8 mouse cellular contexts compared by ENCODE assay signal in the genomic region with DNA sequence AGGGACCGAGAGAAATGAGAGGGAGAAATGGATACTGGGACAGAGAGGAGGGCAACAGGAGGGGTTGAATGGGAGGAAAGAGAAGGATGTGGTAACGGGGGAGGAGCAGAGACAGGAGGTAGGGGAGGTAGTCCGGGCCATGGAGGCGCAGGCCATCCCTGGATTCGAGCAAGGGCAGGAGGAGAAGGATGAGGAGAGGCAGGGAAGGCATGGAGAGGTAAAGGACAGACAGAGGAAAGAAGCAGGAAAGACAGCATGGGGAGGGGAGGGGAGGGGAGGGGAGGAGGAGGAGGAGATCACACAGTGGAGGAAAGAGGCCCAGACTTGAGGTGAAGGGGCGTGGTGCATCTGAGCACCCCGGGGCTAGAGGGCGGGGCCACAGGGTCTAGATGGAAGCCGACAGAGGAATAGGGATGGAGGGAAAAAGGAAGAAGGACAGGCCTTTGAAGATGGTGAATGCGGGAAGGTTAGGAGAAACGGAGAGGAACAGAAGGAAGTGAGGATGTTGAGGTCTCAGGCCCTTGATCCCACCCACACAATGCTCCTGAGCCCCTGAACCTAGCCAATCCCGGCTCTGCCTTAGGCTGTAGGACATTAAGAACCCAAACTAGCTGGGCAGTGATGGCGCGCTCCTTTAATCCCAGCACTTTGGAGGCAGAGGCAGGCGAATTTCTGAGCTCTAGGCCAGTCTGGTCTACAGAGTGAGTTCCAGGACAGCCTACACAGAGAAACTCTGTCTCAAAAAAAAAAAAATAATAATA. TPM values are rescaled to one million over a fixed set of nuclear protein-coding genes. Genes with fewer than 3 reads are reported as not detected.
DNase-seq lines count a peak whose midpoint lies in the region; ATAC-seq and TF ChIP-seq lines count a peak whose summit lies in the region.

Btbd2 (minus strand) TSS at position 209 of the 761 bp plus-strand sequence.

- H3K27ac ChIP-seq in thymus, adult 2 months (ENCODE audit: control insufficient read depth, insufficient read depth, low read length), result peak within 1 kb of the TSS; percentile 89
- H3K27ac ChIP-seq in embryonic facial prominence, embryonic 10.5 days (replicated peaks), result peak within 1 kb of the TSS; percentile 96
- peak within 1 kb of the TSS; percentile 96 for H3K27ac ChIP-seq in heart, embryonic 10.5 days
- peak within 1 kb of the TSS; percentile 84 for H3K27ac ChIP-seq in lung, postnatal 0 days (ENCODE audit: low read length)

- no peaks in the 10 kb centered on the region for H3K27me3 ChIP-seq in thymus, adult 2 months (ENCODE audit: control insufficient read depth, insufficient read depth, low read length)
- no peaks in the 10 kb centered on the region for H3K27me3 ChIP-seq in embryonic facial prominence, embryonic 10.5 days (replicated peaks; ENCODE audit: low read depth, poor library complexity, severe bottlenecking)
- no peaks in the 10 kb centered on the region for H3K27me3 ChIP-seq in heart, embryonic 10.5 days (ENCODE audit: insufficient read depth, poor library complexity, severe bottlenecking)
- no peaks in the 10 kb centered on the region for H3K27me3 ChIP-seq in lung, postnatal 0 days (replicated peaks; ENCODE audit: insufficient read depth, low read length)

- TF ChIP-seq EP300 in lung, postnatal 0 days (IDR thresholded peaks at IDR 0.05), result no peak

- WGBS in thymus, adult 2 months, result 44% methylated on average over 15 of the region's 15 CpGs
- WGBS in embryonic facial prominence, embryonic 10.5 days, result 17% methylated on average over 15 of the region's 15 CpGs
- 19% methylated on average over 15 of the region's 15 CpGs for WGBS in heart, embryonic 10.5 days
- 21% methylated on average over 15 of the region's 15 CpGs for WGBS in lung, postnatal 0 days

- H3K4me3 ChIP-seq in thymus, adult 2 months (ENCODE audit: control insufficient read depth, insufficient read depth, low read length), result peak within 1 kb of the TSS; percentile 55
- peak within 1 kb of the TSS; percentile 95 for H3K4me3 ChIP-seq in embryonic facial prominence, embryonic 10.5 days
- peak within 1 kb of the TSS; percentile 79 for H3K4me3 ChIP-seq in heart, embryonic 10.5 days
- H3K4me3 ChIP-seq in lung, postnatal 0 days (ENCODE audit: low read depth, low read length), result peak within 1 kb of the TSS; percentile 87

- no peaks in the 10 kb centered on the region for H3K9me3 ChIP-seq in embryonic facial prominence, embryonic 10.5 days
- no peaks in the 10 kb centered on the region for H3K9me3 ChIP-seq in heart, embryonic 10.5 days
- no peaks in the 10 kb centered on the region for H3K9me3 ChIP-seq in lung, postnatal 0 days (ENCODE audit: low read length)

- no peaks in the 10 kb centered on the region for H3K36me3 ChIP-seq in thymus, adult 2 months (ENCODE audit: control insufficient read depth, insufficient read depth, low read length)
- peaks cover 4% of the 10 kb centered on the region for H3K36me3 ChIP-seq in embryonic facial prominence, embryonic 10.5 days (replicated peaks)
- H3K36me3 ChIP-seq in heart, embryonic 10.5 days, result peaks cover 3% of the 10 kb centered on the region; the same call in 1 of the 2 replicates
- no peaks in the 10 kb centered on the region for H3K36me3 ChIP-seq in lung, postnatal 0 days (ENCODE audit: insufficient read depth, low read length)

- no peak for TF ChIP-seq POLR2A in thymus, adult 2 months (IDR thresholded peaks at IDR 0.05; ENCODE audit: control insufficient read depth, extremely low read depth, insufficient read depth, low read length, poor library complexity)

- H3K4me2 ChIP-seq in lung, postnatal 0 days (replicated peaks; ENCODE audit: low read depth, low read length), result peak within 1 kb of the TSS; percentile 97

- TF ChIP-seq CTCF in thymus, adult 2 months (IDR thresholded peaks at IDR 0.05; ENCODE audit: borderline replicate concordance, control insufficient read depth, extremely low read depth, insufficient read depth, low read length, poor library complexity), result no peak
- no peak for TF ChIP-seq CTCF in lung, postnatal 0 days (IDR thresholded peaks at IDR 0.05)

- peaks cover 43% of the 10 kb centered on the region for H3K4me1 ChIP-seq in thymus, adult 2 months (replicated peaks; ENCODE audit: control insufficient read depth, insufficient read depth, low read length)
- H3K4me1 ChIP-seq in embryonic facial prominence, embryonic 10.5 days, result peaks cover 41% of the 10 kb centered on the region
- H3K4me1 ChIP-seq in heart, embryonic 10.5 days, result peaks cover 44% of the 10 kb centered on the region
- peaks cover 5% of the 10 kb centered on the region; the same call in 1 of the 2 replicates for H3K4me1 ChIP-seq in lung, postnatal 0 days (ENCODE audit: insufficient read depth, low read depth, low read length)

- DNase-seq in thymus, adult 2 months, result peak; percentile 50
- no peak for DNase-seq in thymus, postnatal 25 days
- no peak for DNase-seq in embryonic facial prominence, embryonic 10.5 days (ENCODE audit: low spot score)
- DNase-seq in heart, embryonic 10.5 days (ENCODE audit: low spot score), result no peak
- peak; percentile 49 for DNase-seq in kidney, postnatal 14 days
- peak; percentile 57 for DNase-seq in lung, postnatal 0 days (ENCODE audit: low spot score)
- DNase-seq in right cerebral cortex, adult 2 months (ENCODE audit: low spot score in 2 of 2), result no peak
- no peak for DNase-seq in right cerebral cortex, postnatal 14 days

- peak; percentile 20 for ATAC-seq in lung, postnatal 0 days

- peak within 1 kb of the TSS; percentile 89 for H3K9ac ChIP-seq in lung, postnatal 0 days (replicated peaks; ENCODE audit: low read depth)

RNA-seq across cellular contexts. Expression of gene Btbd2, which starts in this region (rescaled TPM):
- 94.7 and 103 TPM in 2 replicates for polyA plus RNA-seq in thymus, adult 2 months (2012; rRNA removed)
- 83.2 and 84.8 TPM in 2 replicates for polyA plus RNA-seq in embryonic facial prominence, embryonic 10.5 days (2016; fragmentation: Nextera tagmentation; extraction: Ambion mirVana)
- 59.0 and 69.9 TPM in 2 replicates for polyA plus RNA-seq in heart, embryonic 10.5 days (2016; fragmentation: Nextera tagmentation; extraction: Ambion mirVana)
- polyA plus RNA-seq in lung, postnatal 0 days (2015; fragmentation: Nextera tagmentation; extraction: Ambion mirVana), result 41.7 and 42.9 TPM in 2 replicates

Comparison
In these comparisons a context has a peak if more than half of its experiments do, and no peak if none do; other contexts are left out.
1. DNase-seq: peak in thymus, adult 2 months (single experiment), kidney, postnatal 14 days (single experiment) and lung, postnatal 0 days (single experiment); none in thymus, postnatal 25 days (single experiment), embryonic facial prominence, embryonic 10.5 days (single experiment), heart, embryonic 10.5 days (single experiment), right cerebral cortex, adult 2 months (0 of 2) and right cerebral cortex, postnatal 14 days (single experiment).
2. Peak in every context shown above with its lines, with median percentiles within 50 percentile points of each other: H3K27ac ChIP-seq and H3K4me3 ChIP-seq.